Mouse (Mus musculus): ENCODE results near the gene Arvcf. TPM values are rescaled to one million over a fixed set of nuclear protein-coding genes. Genes with fewer than 3 reads are reported as not detected.

Gene Arvcf
- total and polyA plus RNA-seq, 3 experiments: 9.1 to 14.5 TPM; not detected in 1

DNA sequence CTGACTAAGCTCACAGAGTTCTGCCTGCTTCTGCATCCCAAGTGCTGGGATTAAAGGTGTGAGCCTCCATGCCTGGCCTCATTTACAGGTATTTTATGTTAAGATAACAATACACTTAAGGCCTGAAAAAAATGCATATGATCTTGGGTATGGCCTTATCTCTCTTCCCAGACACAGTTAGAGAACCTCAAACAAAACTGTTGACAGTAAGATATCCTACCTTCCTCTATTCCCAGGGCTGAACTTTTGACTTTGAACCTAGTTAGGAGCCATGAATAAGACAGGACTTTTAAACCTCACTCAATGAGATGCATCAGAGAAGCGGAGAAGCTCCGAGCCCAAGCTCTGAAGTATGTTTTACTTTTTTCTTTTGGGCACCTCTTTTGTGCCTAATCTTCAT, 5.9 kb upstream of the Arvcf start (continued):
- TF ChIP-seq ETS1 (IDR thresholded peaks at IDR 0.05; ENCODE audit: low read depth, low read length): peak; percentile 95
- TF ChIP-seq ZC3H11A (IDR thresholded peaks at IDR 0.05; ENCODE audit: low read depth, low read length): no peak
- TF ChIP-seq MYB (IDR thresholded peaks at IDR 0.05; ENCODE audit: low read depth, low read length): no peak
- peak; percentile 98 for TF ChIP-seq EP300 (IDR thresholded peaks at IDR 0.05; ENCODE audit: low read depth in 1 of 2, low read length in 2 of 2)
- peak; percentile 69; the same call in 1 of the 2 replicates for TF ChIP-seq MAFK (IDR thresholded peaks at IDR 0.05; ENCODE audit: borderline replicate concordance, low read depth, low read length)
- no peak for TF ChIP-seq BHLHE40 (IDR thresholded peaks at IDR 0.05; ENCODE audit: borderline replicate concordance, low read depth, low read length)
- no peak for TF ChIP-seq MAX (IDR thresholded peaks at IDR 0.05; ENCODE audit: low read length)
- TF ChIP-seq MAZ (IDR thresholded peaks at IDR 0.05; ENCODE audit: low read depth, low read length): 0 out of 2 replicates have a peak, but pooled peaks have one; percentile 55
- TF ChIP-seq JUND (IDR thresholded peaks at IDR 0.05; ENCODE audit: low read depth, low read length): no peak
- no peak for TF ChIP-seq KAT2A (conservative IDR thresholded peaks at IDR 0.05; ENCODE audit: low read depth, low read length)
- no peak for TF ChIP-seq ZMIZ1 (IDR thresholded peaks at IDR 0.05; ENCODE audit: low read depth, low read length)
- no peak for TF ChIP-seq ZKSCAN1 (IDR thresholded peaks at IDR 0.05; ENCODE audit: low read depth, low read length)
- no peak for TF ChIP-seq NRF1 (IDR thresholded peaks at IDR 0.05; ENCODE audit: insufficient read depth, low read depth, low read length, poor library complexity, severe bottlenecking)
- TF ChIP-seq USF2 (IDR thresholded peaks at IDR 0.05; ENCODE audit: borderline replicate concordance in 1 of 2, insufficient read depth in 1 of 2, low read depth in 1 of 2, low read length in 2 of 2): no peak
- no peak for TF ChIP-seq RAD21 (IDR thresholded peaks at IDR 0.05; ENCODE audit: low read depth, low read length)
- peak; percentile 99 for TF ChIP-seq GATA1 (IDR thresholded peaks at IDR 0.05; ENCODE audit: low read depth, low read length)

DNA sequence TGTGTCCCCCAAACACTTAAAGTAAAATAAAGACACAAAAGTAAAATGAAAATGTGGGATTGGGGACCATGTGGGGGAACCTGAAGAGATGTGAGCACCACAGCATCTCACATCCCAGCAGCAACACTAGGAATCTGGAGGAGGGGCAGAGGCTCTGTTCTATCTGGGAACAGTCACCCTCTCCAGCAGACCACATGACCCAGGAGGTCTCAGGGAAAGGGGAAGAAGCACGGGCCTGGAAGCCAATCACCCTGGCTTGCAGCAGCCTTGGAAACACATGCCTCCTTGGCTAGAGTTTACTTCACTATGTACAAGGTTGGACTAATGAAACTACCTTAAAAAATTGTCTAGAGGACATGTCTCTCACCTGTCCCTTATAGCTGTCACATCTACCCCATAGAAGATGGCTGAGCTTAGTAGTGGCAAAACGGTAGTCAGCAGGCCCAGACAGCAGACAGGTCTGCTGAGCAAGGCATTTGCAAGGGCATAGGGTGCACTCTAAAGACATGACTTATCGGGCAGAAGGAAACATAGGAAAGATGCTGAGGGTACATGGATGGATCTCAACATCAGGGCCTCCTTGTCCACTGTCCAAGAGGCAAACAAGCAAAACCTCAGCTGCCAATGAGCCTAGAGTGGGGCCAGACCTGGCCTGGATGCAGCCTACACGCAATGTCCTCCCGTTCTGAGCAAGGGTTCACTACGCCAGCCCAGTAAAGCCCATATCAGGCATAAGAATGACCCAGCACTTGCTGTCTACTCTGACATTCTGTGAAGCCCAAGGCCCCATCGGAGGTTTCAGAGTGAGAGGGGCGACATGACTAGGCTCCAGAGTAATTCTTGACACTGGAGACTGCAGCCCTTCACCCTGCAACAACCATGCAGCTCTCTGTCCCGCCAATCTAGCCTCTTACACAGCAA, 5.1 kb upstream of the Arvcf start:
- Histone ChIP-seq H3K27me3 (ENCODE audit: control insufficient read depth in 1 of 2, insufficient read depth in 2 of 2, low read length in 2 of 2) (no peaks in the 10 kb centered on the region), H3K4me3 (ENCODE audit: control insufficient read depth in 1 of 2, insufficient read depth in 1 of 2, low read depth in 2 of 2, low read length in 2 of 2) (peak overlapping the region; percentile 80 to 92), H3K36me3 (ENCODE audit: control insufficient read depth in 1 of 2, insufficient read depth in 2 of 2, low read length in 2 of 2) (peaks cover 0 to 23% of the 10 kb centered on the region in 2 experiments; a peak in 2 of 4 replicates), H3K79me2 (ENCODE audit: control insufficient read depth, insufficient read depth, low read length, poor library complexity) (peaks cover 17% of the 10 kb centered on the region), H3K4me1 (ENCODE audit: control insufficient read depth in 1 of 2, insufficient read depth in 2 of 2, low read length in 2 of 2) (peaks cover 9 to 15% of the 10 kb centered on the region in 2 experiments), H3K9me3 (replicated peaks; ENCODE audit: insufficient read depth, low read length) (no peaks in the 10 kb centered on the region), H3K9ac (ENCODE audit: control insufficient read depth, low read depth, low read length, poor library complexity, severe bottlenecking) (peak overlapping the region; percentile 86), H3K27ac (ENCODE audit: control insufficient read depth, low read depth, low read length) (peak overlapping the region; percentile 88)
- peak; percentile 71 for DNase-seq (ENCODE audit: low read depth, low spot score)
- TF ChIP-seq MYC (IDR thresholded peaks at IDR 0.05; ENCODE audit: low read depth, low read length): peak; percentile 9
- no peak; the same call in 1 of the 2 replicates for TF ChIP-seq SIN3A (IDR thresholded peaks at IDR 0.05; ENCODE audit: low read length)
- TF ChIP-seq ZKSCAN1 (IDR thresholded peaks at IDR 0.05; ENCODE audit: low read depth, low read length): no peak
- TF ChIP-seq HCFC1 (IDR thresholded peaks at IDR 0.05; ENCODE audit: low read depth, low read length): no peak
- no peak for TF ChIP-seq CHD2 (IDR thresholded peaks at IDR 0.05; ENCODE audit: low read length)
- no peak for TF ChIP-seq MAFK (IDR thresholded peaks at IDR 0.05; ENCODE audit: borderline replicate concordance, low read depth, low read length)
- no peak for TF ChIP-seq POLR2AphosphoS2 (IDR thresholded peaks at IDR 0.05; ENCODE audit: low read length)
- TF ChIP-seq ZNF384 (IDR thresholded peaks at IDR 0.05; ENCODE audit: low read depth, low read length): no peak
- no peak; a peak in 1 of 4 replicates for TF ChIP-seq EP300 (IDR thresholded peaks at IDR 0.05; ENCODE audit: low read depth in 1 of 2, low read length in 2 of 2)
- peak in 1 of 2 experiments; percentile 30; a peak in 1 of 4 replicates for TF ChIP-seq USF2 (IDR thresholded peaks at IDR 0.05; ENCODE audit: borderline replicate concordance in 1 of 2, insufficient read depth in 1 of 2, low read depth in 1 of 2, low read length in 2 of 2)
- TF ChIP-seq MXI1 (IDR thresholded peaks at IDR 0.05; ENCODE audit: low read depth, low read length): peak; percentile 62
- TF ChIP-seq NRF1 (IDR thresholded peaks at IDR 0.05; ENCODE audit: insufficient read depth, low read depth, low read length, poor library complexity, severe bottlenecking): no peak
- no peak for TF ChIP-seq GATA1 (IDR thresholded peaks at IDR 0.05; ENCODE audit: low read depth, low read length)
- no peak for TF ChIP-seq ELF1 (IDR thresholded peaks at IDR 0.05; ENCODE audit: low read depth, low read length)
- no peak for TF ChIP-seq TBP (IDR thresholded peaks at IDR 0.05; ENCODE audit: low read depth, low read length)
- TF ChIP-seq MAX (IDR thresholded peaks at IDR 0.05; ENCODE audit: low read length): peak; percentile 68
- no peak for TF ChIP-seq SMC3 (IDR thresholded peaks at IDR 0.05; ENCODE audit: low read depth, low read length)
- TF ChIP-seq POLR2A (IDR thresholded peaks at IDR 0.05; ENCODE audit: control insufficient read depth in 1 of 2, insufficient read depth in 1 of 2, low read depth in 1 of 2, low read length in 2 of 2, poor library complexity in 1 of 2): no peak; a peak in 2 of 4 replicates
- no peak for TF ChIP-seq POLR2AphosphoS5 (IDR thresholded peaks at IDR 0.05; ENCODE audit: borderline replicate concordance, low read depth, low read length)
- 0 out of 2 replicates have a peak, but pooled peaks have one; percentile 8 for TF ChIP-seq TAL1 (IDR thresholded peaks at IDR 0.05; ENCODE audit: low read length)
- TF ChIP-seq CTCF (IDR thresholded peaks at IDR 0.05 in 2 of 3, conservative IDR thresholded peaks at IDR 0.05 in 1 of 3; ENCODE audit: control insufficient read depth in 1 of 3, insufficient read depth in 1 of 3, low read depth in 2 of 3, low read length in 3 of 3, poor library complexity in 1 of 3, severe bottlenecking in 1 of 3): no peak
- TF ChIP-seq ZC3H11A (IDR thresholded peaks at IDR 0.05; ENCODE audit: low read depth, low read length): no peak
- TF ChIP-seq RAD21 (IDR thresholded peaks at IDR 0.05; ENCODE audit: low read depth, low read length): no peak
- TF ChIP-seq ZMIZ1 (IDR thresholded peaks at IDR 0.05; ENCODE audit: low read depth, low read length): peak; percentile 50; the same call in 1 of the 2 replicates
- TF ChIP-seq RCOR1 (IDR thresholded peaks at IDR 0.05; ENCODE audit: low read depth, low read length): no peak

Measured in MEL (cell line).